Mouse (Mus musculus) cerebellum, adult 9-11 months (tissue): ENCODE data around the gene Sgpp2.

Experiments used
- DNase-seq: peaks from one replicate; pipeline ENCODE4 v3.0.0; 2022

Gene Sgpp2

DNA sequence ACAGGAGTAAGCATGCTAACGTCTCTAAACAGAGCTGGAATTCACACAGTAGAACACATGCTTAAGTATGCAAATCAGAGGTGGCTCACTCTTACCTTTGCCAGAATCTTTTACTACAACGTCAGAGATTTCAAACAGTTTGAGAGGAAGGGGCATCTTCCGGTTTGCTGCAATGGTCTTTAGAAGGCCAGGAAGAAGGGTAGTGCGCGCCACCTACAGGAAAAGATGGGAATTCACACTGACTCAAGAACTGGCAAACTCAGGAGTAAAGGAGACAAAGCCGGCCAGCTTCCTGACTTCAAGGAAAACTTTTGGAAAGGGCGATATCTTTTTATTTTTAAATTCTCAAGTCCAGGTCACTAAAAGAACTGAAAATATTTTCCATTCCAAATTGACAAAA, 144.5 kb downstream of the Sgpp2 start:
- peak; percentile 25 for DNase-seq
